Mouse (Mus musculus): ENCODE measurements around the gene Aqp2. TPM values are rescaled to one million over a fixed set of nuclear protein-coding genes. Genes with fewer than 3 reads are reported as not detected.

Gene Aqp2
- not detected for total RNA-seq (2023)

DNA sequence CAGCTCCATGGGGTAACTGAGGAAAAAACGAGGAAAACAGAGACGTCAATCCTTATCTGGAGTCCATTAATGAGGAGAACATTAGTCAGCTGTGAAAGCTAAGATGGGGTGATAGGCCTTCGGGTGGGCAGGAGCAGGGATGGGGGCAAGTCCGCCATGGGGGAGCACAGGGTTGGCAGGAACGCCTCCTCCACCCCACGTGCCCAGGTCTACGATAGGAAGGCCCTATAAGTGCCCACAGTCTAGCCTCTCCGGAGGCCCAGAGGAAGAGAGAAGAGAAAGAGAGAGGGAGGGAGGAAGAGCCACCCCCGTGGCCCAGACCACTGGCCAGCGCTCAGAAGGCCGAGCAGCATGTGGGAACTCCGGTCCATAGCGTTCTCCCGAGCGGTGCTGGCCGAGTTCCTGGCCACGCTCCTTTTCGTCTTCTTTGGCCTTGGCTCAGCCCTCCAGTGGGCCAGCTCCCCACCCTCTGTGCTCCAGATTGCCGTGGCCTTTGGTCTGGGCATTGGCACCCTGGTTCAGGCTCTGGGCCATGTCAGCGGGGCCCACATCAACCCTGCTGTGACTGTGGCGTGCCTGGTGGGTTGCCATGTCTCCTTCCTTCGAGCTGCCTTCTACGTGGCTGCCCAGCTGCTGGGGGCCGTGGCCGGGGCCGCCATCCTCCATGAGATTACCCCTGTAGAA lies at the start of gene Aqp2:
TSS of gene Aqp2 (plus strand) at position 254 of the 684 bp plus-strand sequence.

DNA sequence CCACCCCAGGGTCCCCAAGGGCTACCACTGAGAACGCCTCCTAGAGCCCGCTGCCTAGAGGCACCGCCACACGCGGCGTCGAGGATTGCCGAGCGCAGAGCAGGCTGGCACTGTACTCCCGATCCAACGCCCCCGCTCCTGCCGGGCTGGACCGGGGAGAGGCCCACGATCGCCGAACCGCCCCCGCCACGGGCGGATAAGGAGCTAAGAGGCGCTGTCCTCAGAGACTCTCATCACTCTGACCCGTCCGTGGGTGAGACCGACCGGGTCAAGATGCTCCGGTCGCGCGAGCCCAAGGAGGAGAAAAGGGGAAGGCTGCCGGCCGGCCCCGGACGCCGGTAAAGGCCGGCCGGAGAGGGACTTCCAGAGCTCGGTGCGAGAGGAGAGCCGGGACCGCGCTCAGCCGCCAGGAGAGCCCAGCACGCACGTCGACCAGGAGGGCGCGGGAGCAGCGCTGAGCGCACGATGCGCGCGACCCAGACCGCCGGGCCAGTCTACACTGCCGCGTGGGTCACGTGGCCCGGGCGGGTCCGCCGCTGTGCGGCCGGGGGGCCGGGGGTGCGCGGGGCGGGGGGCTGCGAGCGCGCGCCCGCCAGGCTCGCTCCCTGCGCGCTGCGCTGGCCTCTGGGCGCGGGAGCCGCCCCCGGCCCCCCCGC lies 11.7 kb downstream of the Aqp2 start, which contains the start of gene Aqp5:
TSS of gene Aqp5 (plus strand) at position 354 of the 656 bp plus-strand sequence.

DNA sequence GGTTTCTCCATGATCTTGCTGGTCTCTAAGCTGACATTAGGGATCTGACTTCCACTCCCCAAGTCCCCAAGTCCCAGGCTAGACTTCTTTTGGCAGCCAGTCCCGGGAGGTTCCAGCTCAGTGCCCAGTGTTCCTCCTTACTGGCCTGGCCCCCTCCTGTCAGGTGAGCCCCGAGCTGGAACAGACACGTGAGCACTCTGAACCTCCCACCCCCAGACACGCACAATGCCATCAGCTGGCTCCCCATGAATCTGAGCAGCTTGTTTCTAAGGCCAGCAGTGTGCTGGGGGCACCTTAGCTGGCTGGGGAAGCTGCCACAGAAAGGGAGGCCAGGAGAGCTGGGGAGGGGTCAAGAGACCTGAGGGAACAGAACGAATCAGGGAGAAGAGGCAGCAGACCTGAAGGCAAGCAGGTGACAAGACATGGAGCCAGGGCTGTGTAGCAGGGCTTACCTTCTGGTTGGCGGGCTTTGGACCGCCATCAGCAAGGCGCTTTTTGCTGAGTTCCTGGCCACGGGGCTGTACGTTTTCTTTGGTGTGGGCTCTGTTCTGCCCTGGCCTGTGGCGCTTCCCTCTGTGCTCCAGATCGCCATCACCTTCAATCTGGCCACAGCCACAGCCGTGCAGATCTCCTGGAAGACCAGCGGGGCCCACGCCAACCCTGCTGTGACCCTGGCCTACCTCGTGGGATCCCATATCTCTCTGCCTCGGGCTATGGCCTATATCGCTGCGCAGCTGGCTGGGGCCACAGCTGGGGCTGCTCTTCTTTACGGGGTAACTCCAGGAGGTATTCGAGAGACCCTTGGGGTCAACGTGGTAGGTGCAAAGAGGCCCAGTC lies 22.3 kb downstream of the Aqp2 start, which contains the start of gene Aqp6:
TSS of gene Aqp6 (plus strand) at position 415 of the 837 bp plus-strand sequence.

Other genes starting within 250 kb of the Aqp2 start
- gene Fmnl3, start 208.6 kb upstream of the Aqp2 start, total RNA-seq (2023): 10 to 100 TPM; 40.2 to 41.7 TPM
- gene Tmbim6, start 186.2 kb upstream of the Aqp2 start, total RNA-seq (2023): 100 to 1,000 TPM; 413 to 426 TPM
- 10 to 100 TPM; 44.1 to 45.4 TPM for gene Nckap5l, start 121.3 kb upstream of the Aqp2 start, total RNA-seq (2023)
- 10 to 100 TPM in 1 of 2 experiments, 1 to 10 TPM in 1; 9.6 to 10.7 TPM for gene Bcdin3d, start 104.3 kb upstream of the Aqp2 start, total RNA-seq (2023)
- gene Faim2, start 50.9 kb upstream of the Aqp2 start, total RNA-seq (2023): not detected
- gene Aqp5, start 11.7 kb downstream of the Aqp2 start, total RNA-seq (2023): not detected
- not detected for gene Aqp6, start 22.3 kb downstream of the Aqp2 start, total RNA-seq (2023)
- gene Racgap1, start 72.6 kb downstream of the Aqp2 start, total RNA-seq (2023): 10 to 100 TPM; 31.1 to 51.2 TPM
- not detected for gene Asic1, start 91.3 kb downstream of the Aqp2 start, total RNA-seq (2023)
- 10 to 100 TPM; 59.8 to 68.1 TPM for gene Smarcd1, start 123.1 kb downstream of the Aqp2 start, total RNA-seq (2023)
- gene Gm17349, start 126.4 kb downstream of the Aqp2 start, total RNA-seq (2023): 1 to 10 TPM in 1 of 2 experiments, not detected in 1; 4.3 TPM
- gene Gpd1, start 138.5 kb downstream of the Aqp2 start, total RNA-seq (2023): 1 to 10 TPM in 1 of 2 experiments, under 1 TPM in 1; 0.50 to 1.5 TPM
- 10 to 100 TPM; 53.5 to 54.2 TPM for gene Cox14, start 146.6 kb downstream of the Aqp2 start, total RNA-seq (2023)
- 10 to 100 TPM; 62.3 to 65.5 TPM for gene Cers5, start 193.8 kb downstream of the Aqp2 start, total RNA-seq (2023)